Mouse (Mus musculus): Measurements from ENCODE around the gene Faf1. TPM values are rescaled to one million over a fixed set of nuclear protein-coding genes. Genes with fewer than 3 reads are reported as not detected.

The Faf1 gene
- total and polyA plus RNA-seq, 2 experiments from 2014 or later: 33.7 to 36.8 TPM

DNA sequence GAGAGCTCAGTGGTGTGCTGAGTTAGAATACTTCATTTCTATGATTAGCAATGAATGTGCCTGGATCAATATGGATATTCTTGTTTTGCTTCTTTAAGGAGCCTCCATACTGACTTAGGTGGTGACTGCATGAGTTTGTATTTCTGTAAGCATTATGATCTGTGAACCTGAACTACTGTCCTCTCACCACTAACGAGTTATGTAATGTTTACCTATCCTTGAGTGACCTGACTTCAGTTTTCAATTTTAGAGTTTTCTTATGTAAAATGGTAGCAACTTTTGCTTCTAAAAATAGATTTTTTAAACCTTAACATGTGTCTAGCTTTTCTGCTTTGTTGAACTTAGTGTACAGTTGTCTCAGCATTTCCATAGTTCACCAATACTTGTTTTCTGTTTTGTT lies 92.7 kb downstream of the Faf1 start:
- no peaks in the 10 kb centered on the region for H3K36me3 ChIP-seq (ENCODE audit: insufficient read depth, low read length)
- no peaks in the 10 kb centered on the region for H3K4me1 ChIP-seq (ENCODE audit: insufficient read depth, low read length)
- H3K27ac ChIP-seq (ENCODE audit: low read depth, low read length): no peak overlapping the region
- no peak overlapping the region for H3K4me2 ChIP-seq (ENCODE audit: low read depth, low read length, poor library complexity, severe bottlenecking)
- TF ChIP-seq CTCF (IDR thresholded peaks at IDR 0.05): no peak
- ATAC-seq (ENCODE audit: low FRiP score) (no peak), DNase-seq (ENCODE audit: low spot score) (no peak)
- 93% methylated on average over 1 of the region's 1 CpGs for WGBS
- no peak overlapping the region for H3K4me3 ChIP-seq (ENCODE audit: low read depth, low read length)
- no peaks in the 10 kb centered on the region for H3K9me3 ChIP-seq (ENCODE audit: low read length)
- H3K9ac ChIP-seq (replicated peaks; ENCODE audit: low read length, poor library complexity, severe bottlenecking): no peak overlapping the region
- no peaks in the 10 kb centered on the region for H3K27me3 ChIP-seq (ENCODE audit: insufficient read depth, low read length)

DNA sequence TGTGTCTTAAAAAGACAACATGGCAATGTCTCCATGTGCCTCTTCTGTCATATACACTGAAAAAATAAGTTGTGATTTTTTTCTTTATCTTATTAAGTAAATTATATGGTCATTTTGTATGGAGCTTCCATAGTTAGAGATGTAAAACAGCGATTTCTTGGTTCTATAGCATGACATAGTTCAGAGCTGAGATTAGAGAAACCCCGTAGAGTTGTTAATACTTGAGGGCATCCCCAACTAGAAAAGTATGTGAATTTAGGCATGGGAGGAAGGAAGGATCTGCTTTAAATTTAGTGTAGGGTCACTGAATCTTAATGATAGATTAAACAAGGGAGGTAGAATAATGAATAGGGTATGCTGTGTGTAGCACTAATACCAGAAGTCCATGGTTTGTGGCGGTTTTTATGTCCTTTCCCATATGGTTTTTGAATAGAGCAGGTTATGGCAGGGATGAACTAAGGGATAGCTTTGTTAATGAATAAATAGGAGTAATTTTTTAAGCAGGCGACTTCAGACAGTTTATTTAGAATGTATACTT lies 106.3 kb downstream of the Faf1 start:
- H3K36me3 ChIP-seq (ENCODE audit: insufficient read depth, low read length): no peaks in the 10 kb centered on the region
- H3K4me1 ChIP-seq (ENCODE audit: insufficient read depth, low read length): no peaks in the 10 kb centered on the region
- H3K27me3 ChIP-seq (ENCODE audit: insufficient read depth, low read length): no peaks in the 10 kb centered on the region
- no peak overlapping the region for H3K4me2 ChIP-seq (ENCODE audit: low read depth, low read length, poor library complexity, severe bottlenecking)
- no peaks in the 10 kb centered on the region for H3K9me3 ChIP-seq (ENCODE audit: low read length)
- no peak for TF ChIP-seq CTCF (IDR thresholded peaks at IDR 0.05)
- no peak for DNase-seq (ENCODE audit: low spot score)
- H3K9ac ChIP-seq (replicated peaks; ENCODE audit: low read length, poor library complexity, severe bottlenecking): no peak overlapping the region
- no peak overlapping the region for H3K4me3 ChIP-seq (ENCODE audit: low read depth, low read length)
- ATAC-seq (ENCODE audit: low FRiP score): no peak
- WGBS: 52% methylated on average over 4 of the region's 4 CpGs
- no peak overlapping the region for H3K27ac ChIP-seq (ENCODE audit: low read depth, low read length)

DNA sequence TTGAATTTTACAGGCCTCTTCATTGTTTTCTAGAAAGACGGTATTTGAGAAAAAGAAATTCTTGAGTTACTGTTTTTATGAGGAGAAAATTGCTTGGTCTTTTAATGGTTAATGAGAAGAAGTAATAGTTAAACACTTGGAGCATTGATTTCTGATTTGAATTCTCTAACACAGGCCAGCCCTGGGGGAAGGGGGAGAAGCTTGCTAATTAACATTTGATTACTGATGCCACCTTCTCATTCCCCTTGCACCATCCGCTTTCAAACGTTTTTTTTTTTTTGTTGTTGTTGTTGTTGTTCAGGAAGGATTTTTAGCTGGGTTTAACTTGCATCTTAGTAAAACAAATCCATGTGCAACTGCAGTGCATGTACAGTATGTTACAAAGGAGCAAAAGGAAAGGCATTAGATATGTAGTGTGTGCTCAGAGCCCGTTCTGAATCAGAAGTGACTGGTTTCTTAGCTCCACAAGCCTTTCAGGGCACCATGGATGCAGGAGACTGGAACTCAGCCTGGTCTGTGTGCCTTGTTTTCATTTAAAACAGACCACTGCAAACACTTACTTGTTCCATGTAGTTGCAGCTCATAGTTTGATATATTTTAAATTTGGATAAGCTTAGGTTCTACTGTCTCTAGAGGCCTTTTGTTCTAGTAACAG lies 113.1 kb downstream of the Faf1 start:
- DNase-seq (ENCODE audit: low spot score) (peak; percentile 14), ATAC-seq (ENCODE audit: low FRiP score) (no peak)
- H3K9me3 ChIP-seq (ENCODE audit: low read length): no peaks in the 10 kb centered on the region
- no peaks in the 10 kb centered on the region for H3K27me3 ChIP-seq (ENCODE audit: insufficient read depth, low read length)
- H3K27ac ChIP-seq (ENCODE audit: low read depth, low read length): no peak overlapping the region
- no peak overlapping the region for H3K4me2 ChIP-seq (ENCODE audit: low read depth, low read length, poor library complexity, severe bottlenecking)
- no peak overlapping the region for H3K9ac ChIP-seq (replicated peaks; ENCODE audit: low read length, poor library complexity, severe bottlenecking)
- no peak for TF ChIP-seq CTCF (IDR thresholded peaks at IDR 0.05)
- H3K36me3 ChIP-seq (ENCODE audit: insufficient read depth, low read length): no peaks in the 10 kb centered on the region
- 38% methylated on average over 4 of the region's 4 CpGs for WGBS
- no peak overlapping the region for H3K4me3 ChIP-seq (ENCODE audit: low read depth, low read length)
- H3K4me1 ChIP-seq (ENCODE audit: insufficient read depth, low read length): no peaks in the 10 kb centered on the region

DNA sequence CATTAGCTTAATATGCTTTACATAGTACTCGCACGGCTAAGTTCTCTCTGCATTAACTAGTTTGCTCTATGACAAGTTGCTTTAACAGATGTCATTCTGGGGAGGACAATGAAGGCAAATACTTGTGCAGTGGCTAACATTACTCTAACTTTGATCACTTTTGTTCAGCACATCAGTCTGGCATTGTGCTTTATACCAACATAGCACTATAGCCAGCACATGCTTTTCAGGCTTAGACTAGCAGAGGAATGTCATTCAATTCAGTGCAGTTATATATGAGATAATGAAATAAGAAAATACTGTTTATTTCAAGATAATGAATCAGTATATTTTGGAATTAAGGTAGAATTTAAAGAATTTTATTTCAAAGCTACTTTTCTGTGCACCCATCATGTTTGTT lies 115.9 kb downstream of the Faf1 start:
- no peak for TF ChIP-seq CTCF (IDR thresholded peaks at IDR 0.05)
- 54% methylated on average over 2 of the region's 2 CpGs for WGBS
- H3K36me3 ChIP-seq (ENCODE audit: insufficient read depth, low read length): no peaks in the 10 kb centered on the region
- ATAC-seq (ENCODE audit: low FRiP score) (no peak), DNase-seq (ENCODE audit: low spot score) (no peak)
- no peaks in the 10 kb centered on the region for H3K4me1 ChIP-seq (ENCODE audit: insufficient read depth, low read length)
- no peak overlapping the region for H3K27ac ChIP-seq (ENCODE audit: low read depth, low read length)
- H3K4me3 ChIP-seq (ENCODE audit: low read depth, low read length): no peak overlapping the region
- no peak overlapping the region for H3K4me2 ChIP-seq (ENCODE audit: low read depth, low read length, poor library complexity, severe bottlenecking)
- H3K27me3 ChIP-seq (ENCODE audit: insufficient read depth, low read length): no peaks in the 10 kb centered on the region
- no peaks in the 10 kb centered on the region for H3K9me3 ChIP-seq (ENCODE audit: low read length)
- H3K9ac ChIP-seq (replicated peaks; ENCODE audit: low read length, poor library complexity, severe bottlenecking): no peak overlapping the region

DNA sequence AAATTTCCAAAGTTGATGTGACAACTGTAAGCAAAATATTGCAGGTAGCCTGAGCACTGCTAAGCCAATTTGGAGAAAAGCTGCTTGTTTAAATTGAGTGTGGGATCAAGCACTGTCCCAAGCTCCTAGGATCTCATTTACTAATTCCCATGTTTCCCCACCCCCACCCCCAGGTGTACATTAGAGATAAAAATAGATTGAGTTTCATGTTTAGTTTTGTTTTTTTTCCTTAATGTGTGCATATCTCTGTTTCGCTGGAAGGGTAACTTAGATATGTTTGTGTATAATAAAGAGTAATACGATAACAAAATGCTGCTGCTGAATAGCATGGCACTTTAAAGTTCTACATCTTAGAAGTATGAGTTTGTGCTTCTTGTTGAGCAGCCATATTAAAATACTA lies 116.7 kb downstream of the Faf1 start:
- no peak for TF ChIP-seq CTCF (IDR thresholded peaks at IDR 0.05)
- Histone ChIP-seq H3K9me3 (ENCODE audit: low read length) (no peaks in the 10 kb centered on the region), H3K4me3 (ENCODE audit: low read depth, low read length) (no peak overlapping the region), H3K9ac (replicated peaks; ENCODE audit: low read length, poor library complexity, severe bottlenecking) (no peak overlapping the region), H3K4me2 (ENCODE audit: low read depth, low read length, poor library complexity, severe bottlenecking) (no peak overlapping the region), H3K36me3 (ENCODE audit: insufficient read depth, low read length) (no peaks in the 10 kb centered on the region), H3K4me1 (ENCODE audit: insufficient read depth, low read length) (no peaks in the 10 kb centered on the region), H3K27me3 (ENCODE audit: insufficient read depth, low read length) (no peaks in the 10 kb centered on the region), H3K27ac (ENCODE audit: low read depth, low read length) (no peak overlapping the region)
- DNase-seq (ENCODE audit: low spot score) (no peak), ATAC-seq (ENCODE audit: low FRiP score) (no peak)
- 92% methylated on average over 2 of the region's 2 CpGs for WGBS

DNA sequence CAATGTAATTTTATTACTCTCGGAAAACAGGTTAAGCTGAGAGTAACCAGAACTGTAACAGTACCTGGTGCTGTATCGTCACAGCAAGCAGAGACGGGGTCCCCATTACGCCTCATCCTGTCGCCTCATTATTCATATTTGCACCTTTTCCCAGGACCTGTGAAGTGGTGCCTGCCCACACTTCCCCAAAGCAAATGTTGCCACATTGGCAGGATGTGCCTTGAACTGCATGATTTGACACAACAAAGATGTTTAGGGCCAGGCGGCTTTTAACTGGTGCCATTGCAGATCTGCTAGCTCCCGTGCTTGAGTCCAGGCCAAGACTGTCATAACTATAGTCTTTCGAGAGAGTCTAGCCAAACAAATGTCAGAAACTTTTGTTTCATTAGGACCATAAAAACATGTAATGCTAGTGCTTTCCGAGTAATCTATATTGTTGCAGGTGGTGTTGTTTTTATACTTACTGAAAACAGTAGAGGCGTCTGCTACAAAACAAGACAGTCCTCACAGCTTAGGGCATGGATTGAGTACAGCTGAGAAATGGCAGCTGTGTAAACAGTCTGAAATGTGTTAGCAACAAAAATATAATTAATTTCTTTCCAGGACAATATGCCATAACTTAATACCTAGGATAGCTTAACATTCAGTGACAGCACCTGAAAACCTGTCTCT lies 121.3 kb downstream of the Faf1 start:
- no peaks in the 10 kb centered on the region for H3K4me1 ChIP-seq (ENCODE audit: insufficient read depth, low read length)
- no peak overlapping the region for H3K27ac ChIP-seq (ENCODE audit: low read depth, low read length)
- H3K9me3 ChIP-seq (ENCODE audit: low read length): no peaks in the 10 kb centered on the region
- WGBS: 86% methylated on average over 10 of the region's 10 CpGs
- no peak overlapping the region for H3K9ac ChIP-seq (replicated peaks; ENCODE audit: low read length, poor library complexity, severe bottlenecking)
- H3K27me3 ChIP-seq (ENCODE audit: insufficient read depth, low read length): no peaks in the 10 kb centered on the region
- ATAC-seq (ENCODE audit: low FRiP score): no peak
- no peak overlapping the region for H3K4me2 ChIP-seq (ENCODE audit: low read depth, low read length, poor library complexity, severe bottlenecking)
- no peak overlapping the region for H3K4me3 ChIP-seq (ENCODE audit: low read depth, low read length)
- no peak for DNase-seq (ENCODE audit: low spot score)
- H3K36me3 ChIP-seq (ENCODE audit: insufficient read depth, low read length): no peaks in the 10 kb centered on the region
- no peak for TF ChIP-seq CTCF (IDR thresholded peaks at IDR 0.05)
